In the genomic region with DNA sequence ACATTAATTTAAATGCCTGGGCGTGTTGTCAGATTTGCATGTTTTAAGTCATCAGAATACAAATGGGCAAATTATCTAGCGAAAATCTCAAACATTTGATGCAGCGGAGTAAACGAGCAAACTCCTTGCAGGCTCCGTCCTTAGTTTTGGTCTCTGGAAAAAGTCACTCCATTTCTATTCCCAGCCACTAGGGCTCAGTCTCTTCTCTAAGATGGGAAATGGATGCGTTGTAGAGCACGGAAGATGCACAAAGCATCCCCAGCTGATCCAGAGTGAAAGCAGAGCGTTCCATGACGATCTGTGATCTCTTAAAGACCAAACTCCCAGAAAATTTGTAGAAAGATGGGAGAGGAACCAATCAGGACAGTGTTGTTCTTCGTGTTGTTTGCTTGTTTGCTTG, we compare ENCODE assay signal across 10 mouse cellular contexts.
DNase-seq lines count a peak whose midpoint lies in the region; ATAC-seq lines count a peak whose summit lies in the region.
"Had no signal": no experiment of that assay in that cellular context is flagged by ENCODE, and none has a peak within 500 bp of the region (broad histone marks: within the 10 kb centered on the region; RNA-seq: fewer than 3 reads in every experiment).

No protein-coding gene starts in this region.

- DNase-seq in heart, postnatal 4 days = peak; percentile 11
- DNase-seq in heart, postnatal 25 days (ENCODE audit: low spot score) = no peak
- DNase-seq in right cerebral cortex, adult 18-20 months = peak; percentile 11
- DNase-seq in right cerebral cortex, postnatal 14 days = no peak
- peak; percentile 51 for DNase-seq in embryonic facial prominence, embryonic 14.5 days (ENCODE audit: low spot score)
- no peak for DNase-seq in thymus, postnatal 14 days
- DNase-seq: gastrocnemius, postnatal 36 days had no signal

- H3K9me3 ChIP-seq in embryonic facial prominence, embryonic 14.5 days (ENCODE audit: control insufficient read depth, low read length) = peaks cover 8% of the 10 kb centered on the region

- no peak overlapping the region for H3K27ac ChIP-seq in embryonic facial prominence, embryonic 14.5 days (replicated peaks; ENCODE audit: low read depth, low read length)
- H3K27ac ChIP-seq: limb, embryonic 13.5 days had no signal

- no peak overlapping the region for H3K9ac ChIP-seq in embryonic facial prominence, embryonic 14.5 days (ENCODE audit: low read depth, low read length)
- H3K9ac ChIP-seq: limb, embryonic 13.5 days had no signal

- ATAC-seq in embryonic facial prominence, embryonic 14.5 days (ENCODE audit: low read depth) = no peak
- no peak for ATAC-seq in granulocyte monocyte progenitor cell, adult 5-6 weeks (replicated peaks; ENCODE audit: poor library complexity, severe bottlenecking)

- no peaks in the 10 kb centered on the region for H3K36me3 ChIP-seq in embryonic facial prominence, embryonic 14.5 days (ENCODE audit: control insufficient read depth, insufficient read depth, low read length)

- no peaks in the 10 kb centered on the region for H3K4me1 ChIP-seq in embryonic facial prominence, embryonic 14.5 days (ENCODE audit: control insufficient read depth, insufficient read depth, low read length)
- H3K4me1 ChIP-seq: megakaryocyte, embryonic 14.5 days had no signal

- intact Hi-C loops in heart, postnatal 25 days (cut with DNase I) = loop anchor here (10.0 kb wide), 2 partner anchors 263 to 373 kb away; partner anchors contain the start of gene Arid2

- no peaks in the 10 kb centered on the region for H3K27me3 ChIP-seq in embryonic facial prominence, embryonic 14.5 days (replicated peaks; ENCODE audit: control insufficient read depth, insufficient read depth, low read length)
- H3K27me3 ChIP-seq: limb, embryonic 13.5 days; megakaryocyte, embryonic 14.5 days had no signal

- 50% methylated on average over 10 of the region's 10 CpGs for WGBS in embryonic facial prominence, embryonic 14.5 days

- no peak overlapping the region for H3K4me2 ChIP-seq in embryonic facial prominence, embryonic 14.5 days (ENCODE audit: low read depth, low read length)
- H3K4me2 ChIP-seq: limb, embryonic 13.5 days had no signal

- H3K4me3 ChIP-seq in embryonic facial prominence, embryonic 14.5 days (ENCODE audit: low read depth, low read length) = no peak overlapping the region
- H3K4me3 ChIP-seq: limb, embryonic 13.5 days; megakaryocyte, embryonic 14.5 days had no signal

Comparison
In these comparisons a context has a peak if more than half of its experiments do, and no peak if none do; other contexts are left out.
1. DNase-seq: peak in heart, postnatal 4 days (single experiment), right cerebral cortex, adult 18-20 months (single experiment) and embryonic facial prominence, embryonic 14.5 days (single experiment); none in heart, postnatal 25 days (single experiment), right cerebral cortex, postnatal 14 days (single experiment) and thymus, postnatal 14 days (single experiment).